Mouse (Mus musculus): ENCODE measurements around the gene Irf7.
"Not testable (repeated sequence)": the region's sequence is repeated elsewhere in the genome, so short reads cannot be mapped to it uniquely, and the experiment has no call there.

Irf7 gene

DNA sequence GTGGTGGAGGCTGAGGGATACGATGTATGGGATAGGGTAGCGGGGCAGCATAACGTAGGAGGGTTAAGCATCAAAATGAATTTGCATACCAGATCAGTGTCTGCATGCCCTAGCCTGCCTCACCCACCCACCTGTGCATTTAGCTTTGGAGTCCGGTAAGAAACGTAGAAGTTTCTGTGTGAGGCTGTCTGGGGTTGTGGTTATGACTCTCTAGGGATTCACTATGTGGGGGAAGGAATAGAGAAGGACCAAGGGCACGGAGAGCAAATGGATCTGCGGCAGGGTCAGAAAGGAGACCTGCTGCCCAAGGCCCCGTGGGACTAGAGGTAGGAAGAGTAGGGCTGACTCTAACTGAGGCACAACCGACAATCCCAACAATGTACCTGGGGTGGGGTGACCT lies 9.1 kb upstream of the Irf7 start:
- DNase-seq = no peak

DNA sequence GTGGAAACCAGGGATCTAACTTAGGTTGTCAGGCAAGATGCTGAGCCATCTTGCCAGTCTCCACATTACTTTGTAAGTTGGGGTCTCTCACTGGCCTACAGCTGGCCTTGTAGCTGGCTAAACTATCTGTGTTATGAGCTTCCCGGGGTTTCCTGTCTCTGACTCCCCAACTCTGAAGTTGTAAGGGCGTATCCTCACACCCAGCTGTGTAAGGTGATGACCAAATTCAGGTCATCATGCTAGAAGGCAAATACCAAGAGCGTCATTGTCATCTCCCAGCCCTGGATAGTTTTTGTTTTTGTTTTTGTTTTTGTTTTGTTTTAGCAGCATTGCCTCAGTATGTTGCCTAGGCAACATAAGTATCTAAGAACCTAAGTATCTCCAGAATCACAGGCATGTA lies 4.3 kb upstream of the Irf7 start:
- DNase-seq = no peak

DNA sequence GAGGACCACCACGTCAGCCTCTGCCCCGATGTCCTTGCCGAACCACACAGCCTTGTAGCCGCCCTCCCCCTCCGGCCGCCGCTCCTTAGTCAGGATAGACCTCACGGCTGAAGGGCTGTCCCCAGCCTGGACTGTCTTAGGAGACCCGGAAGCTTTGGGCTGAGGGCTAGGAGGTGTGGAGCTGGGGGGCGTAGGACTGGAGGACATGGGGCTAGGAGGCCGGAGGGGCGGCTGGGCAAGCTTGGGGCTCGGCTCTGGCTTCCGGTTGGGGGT lies 2.9 kb upstream of the Irf7 start:
- DNase-seq = no peak

DNA sequence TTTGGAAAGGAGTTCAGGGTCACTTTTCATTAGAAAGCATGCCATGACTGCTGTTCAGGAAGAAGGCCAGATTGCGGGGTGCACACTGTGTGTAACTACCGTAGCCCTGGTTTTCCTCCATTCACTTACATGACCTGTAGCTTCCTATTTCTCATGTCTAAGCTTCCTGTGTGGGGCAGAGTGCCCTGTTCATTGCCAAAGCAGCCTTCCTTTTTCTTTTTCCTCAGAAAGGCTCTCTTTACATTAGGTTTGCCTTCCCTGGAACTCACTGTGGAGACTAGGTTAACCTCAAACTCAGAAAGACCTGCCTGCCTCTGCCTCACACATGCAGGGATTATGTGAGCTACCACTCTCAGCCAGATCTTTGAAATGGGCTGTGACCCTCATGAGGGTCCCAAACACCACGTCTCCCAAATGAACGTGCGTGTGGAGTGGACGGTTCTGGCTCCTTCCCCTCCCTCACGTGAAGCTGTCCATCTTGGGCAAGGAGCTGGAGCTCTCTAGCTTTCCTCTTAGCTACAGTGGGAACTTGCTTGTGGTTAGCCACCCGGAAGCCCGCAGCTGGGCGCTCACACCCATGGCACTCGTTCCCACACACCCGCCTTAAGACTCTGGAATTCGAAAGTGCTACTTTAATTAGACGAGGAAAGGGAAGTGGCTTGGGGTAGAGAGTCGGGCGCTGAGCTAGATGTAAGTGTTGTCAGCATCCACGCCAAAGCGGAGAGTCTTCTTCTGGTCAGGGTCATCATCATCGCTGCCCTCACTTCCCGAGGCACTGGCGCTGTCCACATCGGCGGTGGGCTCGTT lies 2.4 kb upstream of the Irf7 start:
- no peak for DNase-seq

- no peak for DNase-seq
These were observed 906 bp downstream of the Irf7 start for GRCm38 (mm10) chr7:141265411-141265738.

- DNase-seq = no peak
These were observed 1.4 kb downstream of the Irf7 start for GRCm38 (mm10) chr7:141264761-141265410.

DNA sequence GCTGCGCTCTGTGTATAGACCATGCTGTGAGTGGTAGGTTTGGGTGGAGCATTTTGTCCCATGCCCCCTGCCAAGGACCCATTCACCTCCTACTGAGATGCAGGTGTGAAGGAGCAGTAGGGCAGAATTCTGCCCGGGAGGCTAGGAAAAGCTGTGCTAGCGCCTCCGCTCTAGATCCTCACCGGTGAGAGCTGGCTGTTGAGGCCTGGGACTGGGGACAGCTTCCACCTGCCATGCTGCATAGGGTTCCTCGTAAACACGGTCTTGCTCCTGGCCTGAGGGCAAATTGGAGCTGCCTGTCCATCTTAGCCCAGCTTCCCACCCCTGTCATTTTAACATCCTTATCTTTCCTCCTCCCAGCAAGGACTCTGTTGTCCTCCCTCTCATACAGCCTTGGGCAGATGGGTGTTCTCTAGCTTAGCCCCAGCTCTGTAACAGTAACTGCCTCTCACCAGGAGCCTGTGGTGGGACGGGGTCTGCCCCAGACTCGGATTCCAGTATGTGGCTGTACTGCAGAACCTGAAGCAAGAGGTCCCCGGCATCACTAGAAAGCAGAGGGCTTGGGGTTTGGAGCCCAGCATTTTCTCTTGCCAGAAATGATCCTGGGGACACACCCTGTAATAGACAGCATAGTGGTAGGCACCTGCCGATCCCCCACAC lies 2.1 kb downstream of the Irf7 start:
- no peak for DNase-seq

- DNase-seq = no peak
These were observed 2.6 kb downstream of the Irf7 start for GRCm38 (mm10) chr7:141263640-141264039.

- no peak for DNase-seq
These were observed 4.8 kb downstream of the Irf7 start for GRCm38 (mm10) chr7:141261480-141261879.

DNA sequence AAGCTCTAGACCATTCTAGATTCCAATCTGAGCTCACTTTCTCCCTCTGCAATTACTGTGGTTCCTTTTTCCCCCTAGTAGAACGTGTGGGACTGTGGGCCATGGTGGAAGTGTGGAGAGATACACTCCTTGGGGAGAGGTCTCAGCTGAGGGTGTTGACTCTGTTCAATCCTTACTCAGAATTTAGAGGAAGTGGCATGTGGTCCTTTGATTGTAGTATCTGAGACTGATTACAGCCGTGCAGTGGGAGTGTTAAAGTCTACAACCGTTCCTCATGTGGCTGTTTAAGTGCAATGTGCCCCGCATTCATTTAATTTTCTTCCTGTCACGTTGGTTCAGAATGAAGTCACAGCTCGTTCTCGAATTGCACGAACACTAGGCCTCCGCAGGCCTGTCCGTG lies 10.1 kb downstream of the Irf7 start:
- no peak for DNase-seq

DNA sequence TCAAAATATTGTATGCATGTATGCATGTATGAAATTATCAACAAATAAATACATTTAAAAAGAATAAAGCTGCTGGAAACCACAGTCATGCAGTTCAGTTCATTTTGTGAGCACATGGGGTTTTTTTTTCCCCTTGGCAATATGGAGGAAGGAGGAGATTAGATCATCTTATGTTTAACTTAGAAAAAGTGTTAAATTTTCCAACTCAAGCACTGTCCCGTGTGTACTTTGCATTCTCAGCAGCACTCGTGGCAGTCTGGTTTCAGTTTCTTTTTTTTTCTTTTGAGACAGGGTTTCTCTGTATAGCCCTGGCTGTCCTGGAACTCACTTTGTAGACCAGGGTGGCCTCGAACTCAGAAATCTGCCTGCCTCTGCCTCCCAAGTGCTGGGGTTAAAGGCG lies 15.8 kb downstream of the Irf7 start:
- DNase-seq = not testable (repeated sequence)

DNA sequence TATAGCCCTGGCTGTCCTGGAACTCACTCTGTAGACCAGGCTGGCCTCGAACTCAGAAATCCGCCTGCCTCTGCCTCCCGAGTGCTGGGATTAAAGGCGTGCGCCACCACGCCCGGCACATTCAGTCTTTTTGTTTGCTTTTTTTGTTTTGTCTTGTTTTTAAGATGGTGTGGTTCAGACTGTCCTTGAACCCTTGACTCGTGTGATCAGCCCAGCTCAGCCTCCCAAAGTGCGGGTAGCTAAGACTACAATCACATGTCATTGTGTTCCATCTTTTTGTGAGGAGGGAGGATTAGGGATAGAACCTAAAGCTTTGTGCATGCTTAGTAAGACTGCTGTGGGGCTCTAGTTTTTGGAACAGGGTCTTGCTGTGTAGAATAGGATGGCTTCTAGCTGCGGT lies 34.7 kb downstream of the Irf7 start:
- DNase-seq = no peak

- no peak for DNase-seq
These were observed 35.2 kb downstream of the Irf7 start for GRCm38 (mm10) chr7:141231111-141231510.

DNA sequence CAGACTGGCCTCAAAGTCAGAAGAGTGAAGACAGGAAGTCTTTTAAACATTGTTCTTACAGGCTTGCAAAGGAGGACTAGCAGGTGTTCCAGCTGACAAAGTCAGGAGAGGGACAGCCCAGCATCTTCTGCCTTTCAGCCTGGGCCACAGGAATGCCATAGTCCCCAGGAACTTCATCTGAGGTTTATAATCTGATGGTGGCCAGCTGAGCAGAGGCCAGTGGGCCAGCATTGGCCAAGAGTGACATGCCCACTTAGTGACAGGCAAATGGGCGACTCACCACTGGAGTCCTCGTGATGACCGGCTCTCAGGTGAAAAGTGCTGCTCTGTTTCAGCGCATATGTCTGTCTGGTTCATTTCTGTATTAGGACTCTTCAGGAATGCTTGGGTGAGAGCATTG lies 35.7 kb downstream of the Irf7 start:
- no peak for DNase-seq

- no peak for DNase-seq
These were observed 36.6 kb downstream of the Irf7 start for GRCm38 (mm10) chr7:141229702-141230101.

DNA sequence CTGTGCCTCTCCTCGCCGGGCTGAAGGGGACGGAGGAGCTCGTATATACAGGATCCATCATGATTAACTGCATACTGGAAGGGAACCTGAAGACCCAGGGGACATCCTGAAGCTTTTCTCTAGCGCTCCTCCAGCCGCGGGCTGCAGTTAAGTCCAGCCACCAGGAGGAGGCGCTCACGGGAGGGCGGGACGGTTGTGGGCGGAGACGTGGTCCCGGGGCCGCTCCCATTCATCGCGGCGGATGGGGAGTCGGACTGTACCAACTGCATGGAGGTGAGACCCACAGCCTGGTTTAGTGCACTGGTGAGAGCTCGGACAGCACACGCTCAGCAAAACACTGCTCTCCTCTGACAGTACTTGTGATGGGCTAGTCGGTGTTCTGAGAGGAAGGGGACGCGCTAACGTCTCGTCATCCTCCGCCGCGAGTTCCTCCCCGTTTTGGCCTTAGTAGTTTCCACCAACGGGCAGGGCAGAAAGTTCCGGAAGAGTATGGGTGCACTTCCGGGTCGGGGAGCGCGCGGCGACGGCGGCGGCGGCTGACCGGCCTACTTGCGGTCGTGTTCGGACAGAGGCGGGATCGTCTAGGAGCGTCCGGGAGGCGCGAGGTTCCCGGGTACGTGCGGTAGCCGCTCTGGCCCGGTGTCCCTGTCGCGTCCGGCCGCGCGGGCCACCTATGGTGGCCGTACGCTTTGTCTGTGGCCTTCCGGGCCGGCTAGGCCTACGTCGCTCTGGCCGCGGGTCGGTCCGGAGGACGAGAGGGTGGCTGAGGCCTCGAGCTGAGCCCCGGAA lies 37.8 kb downstream of the Irf7 start, which contains the start of gene Phrf1:
Phrf1 (plus strand) TSS at position 506 of the 789 bp plus-strand sequence.
- peak; percentile 91 for DNase-seq

GRCm38 (mm10) chr7:141227796-141228195 lies 38.5 kb downstream of the Irf7 start:
- DNase-seq = no peak

- no peak for DNase-seq
These were observed 39.7 kb downstream of the Irf7 start for GRCm38 (mm10) chr7:141226535-141226934.

DNA sequence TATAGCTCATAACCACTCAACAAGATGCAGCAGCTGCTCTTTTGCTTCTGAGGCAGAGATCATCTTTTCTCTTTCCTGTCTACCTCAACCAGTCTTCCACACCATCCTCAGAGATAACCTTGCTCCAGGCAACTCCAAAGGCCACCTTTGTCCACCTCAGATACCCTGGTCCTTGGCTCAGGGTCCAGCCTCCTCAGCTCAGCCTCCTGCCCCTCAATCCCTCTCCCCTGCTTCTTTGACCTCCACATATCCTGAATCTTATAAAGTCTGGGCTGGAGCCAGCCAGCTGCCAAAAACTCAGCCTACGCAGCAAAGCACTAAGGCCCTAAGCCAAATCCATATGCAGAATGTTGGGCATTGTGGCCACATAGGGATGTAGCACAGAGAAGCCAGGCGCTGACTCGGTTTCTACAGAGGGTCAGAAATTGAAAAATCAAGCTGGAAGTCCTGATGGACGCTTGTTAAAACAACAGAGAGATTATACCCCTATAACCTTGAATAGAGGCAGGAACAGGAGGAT lies 43.5 kb downstream of the Irf7 start:
- DNase-seq = no peak

DNA sequence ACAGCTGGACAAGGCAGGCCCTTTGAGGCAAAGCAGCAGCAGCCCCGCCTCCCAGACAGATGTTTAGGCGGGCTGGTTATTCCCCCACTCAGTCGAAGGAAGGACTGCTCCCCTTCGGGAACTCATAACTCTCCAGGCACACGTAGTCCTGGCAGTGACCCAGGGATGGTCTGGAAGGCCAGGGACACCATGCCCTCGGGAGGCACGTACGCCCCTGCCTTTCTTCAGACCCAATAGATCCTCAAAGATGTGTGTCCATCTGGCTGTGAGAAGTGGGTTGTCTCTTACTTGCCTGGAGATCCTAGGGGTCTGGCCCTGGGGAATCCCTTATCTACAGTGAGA lies 44.2 kb downstream of the Irf7 start:
- DNase-seq = no peak

GRCm38 (mm10) chr7:141221249-141222125 lies 44.8 kb downstream of the Irf7 start:
- DNase-seq = peak; percentile 88

GRCm38 (mm10) chr7:141220377-141220776 lies 45.9 kb downstream of the Irf7 start:
- DNase-seq = no peak
